Mouse (Mus musculus) bone marrow, adult 2 months (tissue): Measurements from ENCODE around the gene Tub.

Source experiments
- CTCF ChIP-seq: fragments of 200-500 bp; IDR thresholded peaks from 2 replicates; pipeline ENCODE4 v1.5.1; 2011; ENCODE audit warnings: low read length, control low read depth; ENCODE audit not compliant: control insufficient read depth, insufficient read depth
- POLR2A ChIP-seq: fragments of 200-500 bp; IDR thresholded peaks from 2 replicates; pipeline ENCODE4 v1.6.1; 2011; ENCODE audit warnings: low read depth, mild to moderate bottlenecking, control low read depth, low read length, borderline replicate concordance; ENCODE audit not compliant: control insufficient read depth

- TF ChIP-seq POLR2A (peak; percentile 71), CTCF (peak; percentile 81)
These were observed 16.1 kb upstream of the Tub start, which contains the start of gene Eif3f for GRCm38 (mm10) chr7:108933794-108934731.
